Mouse (Mus musculus) urinary bladder, postnatal 10 days (tissue): ENCODE data around the gene Dppa3.

Source experiments
- DNase-seq: peaks from one replicate; pipeline ENCODE4 v3.0.0; 2022; ENCODE audit warnings: low spot score

Dppa3 gene

DNA sequence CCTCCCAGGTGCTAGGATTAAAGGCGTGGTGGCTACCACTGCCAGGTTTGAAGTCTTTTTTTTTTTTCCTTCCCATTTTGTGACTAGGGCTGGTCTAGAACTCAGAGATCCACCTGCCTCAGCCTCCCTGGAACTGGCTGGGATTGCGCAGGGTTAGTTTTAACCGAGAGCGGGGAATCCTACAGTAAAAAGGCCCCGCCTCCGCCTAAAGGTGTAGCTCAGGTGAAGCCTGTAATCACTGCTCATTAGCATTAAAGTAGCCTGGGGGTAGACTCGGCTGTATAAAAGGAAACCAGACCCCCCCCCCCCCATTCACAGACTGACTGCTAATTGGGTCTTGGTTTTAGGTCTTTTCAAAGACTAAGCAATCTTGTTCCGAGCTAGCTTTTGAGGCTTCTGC is at the start of gene Dppa3:
Gene Dppa3 (plus strand): TSS at position 301 of the 400 bp plus-strand sequence.
- no peak for DNase-seq

DNA sequence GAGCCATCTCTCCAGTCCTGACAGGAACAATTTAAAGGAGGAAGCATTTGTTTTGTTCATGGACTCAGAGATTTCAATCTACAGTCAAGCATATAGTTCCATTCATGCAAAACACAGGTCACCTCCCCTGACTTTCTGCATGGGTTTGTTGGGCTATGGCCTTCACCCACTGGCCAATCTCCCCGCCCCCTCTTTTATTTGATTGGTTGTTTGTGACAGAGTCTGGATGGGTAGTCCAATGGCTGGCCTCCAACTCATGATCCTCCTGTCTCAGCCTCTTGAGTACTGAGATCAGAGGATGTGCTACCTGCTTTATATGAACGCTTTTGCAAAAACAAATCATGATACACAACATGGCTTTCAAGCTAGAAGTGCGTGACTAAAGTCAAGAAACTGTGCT is 49.2 kb upstream of the Dppa3 start:
- DNase-seq, result no peak

DNA sequence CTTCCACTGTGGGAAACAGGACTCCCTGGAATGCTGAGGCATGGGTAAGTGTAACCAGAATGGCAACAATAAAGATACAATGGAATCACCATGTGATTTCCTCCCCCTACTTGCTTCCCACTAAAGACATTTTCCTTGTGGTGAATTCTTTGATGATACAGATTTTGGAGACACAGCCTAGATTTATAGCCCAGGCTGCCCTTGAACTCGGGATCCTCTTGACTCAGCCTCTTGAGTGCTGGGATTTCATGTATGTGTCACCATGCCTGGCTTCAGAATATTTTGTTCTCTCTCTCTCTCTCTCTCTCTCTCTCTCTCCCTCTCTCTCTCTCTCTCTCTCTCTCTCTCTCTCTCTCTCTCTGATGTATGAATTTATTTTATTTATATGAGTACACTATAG is 47.1 kb upstream of the Dppa3 start:
- DNase-seq, result no peak

DNA sequence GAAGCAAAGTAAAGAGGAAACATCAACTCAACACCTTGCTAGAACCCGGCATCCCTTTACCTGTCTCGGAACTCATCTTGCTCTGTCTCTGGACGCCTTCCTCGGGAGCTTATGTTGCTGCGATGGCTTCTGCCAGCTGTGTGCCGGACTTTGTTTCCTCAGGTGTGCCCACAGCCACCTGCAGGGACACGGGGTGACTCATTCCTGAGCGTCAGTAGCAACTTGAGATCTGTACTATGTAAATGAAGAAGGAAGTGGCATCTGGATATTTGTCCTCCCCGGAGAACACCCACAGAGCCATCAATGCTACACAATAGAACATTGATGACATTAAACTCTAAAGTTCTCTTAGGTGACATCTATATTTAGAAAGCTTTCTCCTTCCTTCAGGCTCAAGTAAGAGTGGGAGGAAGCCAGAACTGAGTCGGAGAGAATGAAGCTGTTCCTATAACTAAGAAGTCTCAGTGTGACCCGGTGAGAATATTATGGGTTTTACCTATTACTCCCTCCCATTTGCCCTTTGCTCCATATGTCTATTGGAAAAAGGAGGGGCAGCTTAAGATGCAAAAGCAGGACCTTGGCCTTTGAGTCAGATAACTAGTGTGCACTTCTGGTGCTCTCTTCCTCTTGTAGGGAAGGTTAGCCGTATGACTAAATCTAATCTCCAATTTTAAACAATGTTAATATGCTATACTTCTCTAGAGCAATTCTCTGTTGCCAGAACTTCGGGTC is 35.0 kb upstream of the Dppa3 start:
- no peak for DNase-seq

DNA sequence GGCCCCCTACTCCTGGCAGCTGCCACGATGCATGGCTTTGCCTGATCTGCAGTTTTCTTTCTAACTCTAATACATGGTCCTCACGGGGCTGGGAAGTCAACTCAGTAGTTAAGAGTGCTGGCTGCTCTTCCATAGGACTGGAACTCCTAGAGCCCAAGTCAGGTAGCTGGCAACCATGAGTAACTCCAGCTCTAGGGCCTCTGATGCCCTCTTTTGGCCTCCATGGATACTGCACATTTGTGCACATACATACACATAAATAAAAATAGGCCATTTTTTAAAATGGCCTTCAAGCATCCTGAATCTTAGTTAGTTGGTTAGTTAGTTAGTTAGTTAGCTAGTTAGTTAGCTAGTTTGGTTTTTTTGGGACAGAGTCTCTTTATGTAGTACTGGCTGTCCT is 33.3 kb upstream of the Dppa3 start:
- DNase-seq, result no peak

DNA sequence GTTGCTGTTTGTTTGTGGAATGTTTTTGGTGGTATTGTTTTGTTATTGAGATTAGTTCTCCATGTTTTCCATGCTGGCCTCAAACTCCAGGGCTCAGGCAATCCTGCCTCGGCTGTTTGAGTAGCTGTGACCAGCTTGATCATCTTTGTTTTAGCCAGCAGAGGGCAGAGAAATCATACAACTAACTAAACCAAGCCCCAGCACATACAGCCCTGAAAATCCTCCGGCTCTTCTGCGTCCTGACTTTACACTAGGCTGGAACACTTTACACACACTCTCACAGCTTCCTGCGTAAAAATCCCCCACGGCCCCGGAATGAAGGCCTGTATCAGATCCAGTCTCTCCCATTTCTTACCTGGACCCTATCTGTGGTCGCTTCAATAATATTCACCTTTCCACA is 30.6 kb upstream of the Dppa3 start:
- no peak for DNase-seq

DNA sequence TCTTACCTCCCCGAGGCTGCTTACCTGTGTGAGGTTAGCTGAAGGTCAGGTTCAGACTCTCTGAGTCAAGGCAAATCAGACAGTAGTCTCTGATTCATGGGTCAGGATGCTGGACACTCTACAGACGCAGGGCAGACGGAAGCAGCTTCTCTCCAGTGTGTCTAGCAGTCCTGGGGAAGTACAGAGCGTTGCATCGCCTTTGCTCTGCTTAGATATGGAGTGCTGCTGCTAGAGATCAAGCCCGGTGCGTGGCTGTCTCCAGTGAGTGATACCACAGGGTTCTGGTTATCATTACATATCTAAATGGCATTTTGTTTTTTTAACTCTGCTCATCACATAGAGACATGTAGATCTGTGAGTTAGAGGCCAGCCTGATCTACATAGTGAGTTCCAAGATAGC is 29.6 kb upstream of the Dppa3 start:
- DNase-seq, result no peak

DNA sequence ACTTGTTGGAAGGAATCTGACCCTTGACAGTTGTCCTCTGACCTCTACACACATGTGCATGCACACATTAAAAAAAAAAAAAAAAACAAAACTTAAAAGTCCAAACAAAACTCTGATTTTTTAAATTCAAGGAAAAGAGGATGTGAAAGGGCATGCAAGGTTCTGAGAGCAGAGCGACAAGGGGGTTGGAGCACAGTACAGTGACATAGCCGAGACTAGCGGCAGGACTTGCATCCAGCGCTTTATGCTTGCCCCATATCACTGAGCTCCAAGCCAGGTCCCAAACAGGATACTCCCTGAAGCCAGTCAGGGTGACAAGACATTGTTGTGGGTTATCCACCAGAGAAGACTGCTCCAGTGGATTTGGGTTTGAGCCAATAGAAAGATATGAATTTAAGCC is 28.2 kb upstream of the Dppa3 start:
- no peak for DNase-seq

DNA sequence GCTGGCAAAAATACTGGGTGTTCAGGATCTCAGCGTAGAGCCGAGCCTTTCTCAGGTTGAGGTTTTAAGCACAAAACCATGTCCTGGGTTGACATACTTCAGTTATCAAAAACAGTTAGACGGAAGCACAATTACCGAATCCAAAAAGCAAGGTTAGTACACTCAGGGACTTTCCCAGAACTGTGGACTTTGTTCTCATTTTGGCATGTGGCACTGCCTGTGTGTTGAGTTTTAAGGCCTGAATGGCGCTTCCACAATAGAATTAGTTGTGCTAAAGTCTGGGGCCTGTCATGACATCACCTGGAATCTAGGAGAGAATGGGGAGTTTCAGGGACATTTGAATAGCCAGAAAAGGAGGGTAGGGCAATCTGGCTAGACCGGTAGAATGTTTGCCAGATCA is 27.8 kb upstream of the Dppa3 start:
- DNase-seq, result no peak

DNA sequence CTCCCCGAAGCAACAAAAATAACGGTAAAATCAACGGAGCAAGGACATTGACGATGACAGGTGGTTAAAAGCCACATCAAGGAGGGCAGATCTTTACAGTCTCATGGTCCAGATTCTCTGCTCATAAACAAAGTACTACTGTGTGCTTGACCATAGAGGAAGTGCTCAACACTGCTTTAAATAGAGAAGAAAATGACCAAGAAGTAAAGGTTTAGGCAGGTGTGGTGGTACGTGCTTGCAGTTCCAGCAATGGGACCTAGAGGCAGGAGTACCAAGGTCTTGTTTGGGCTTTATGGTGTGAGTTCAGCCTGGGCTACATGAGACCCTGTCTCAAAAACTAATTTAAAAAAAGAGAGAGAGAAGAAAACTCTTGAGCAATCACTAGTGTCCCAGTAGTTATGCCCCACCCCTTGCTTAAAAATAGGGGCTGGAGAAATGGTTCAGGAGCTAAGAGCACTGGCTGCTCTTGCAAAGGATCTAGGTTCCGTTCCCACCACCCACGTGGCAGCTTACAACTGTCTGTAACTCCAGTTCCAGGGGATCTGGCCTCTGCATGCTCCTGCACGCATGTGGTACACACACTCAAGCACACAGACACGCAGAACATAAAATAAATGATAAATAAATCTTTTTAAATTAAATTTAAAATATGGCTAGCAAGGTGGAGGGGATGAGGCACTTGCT is 27.0 kb upstream of the Dppa3 start:
- no peak for DNase-seq

DNA sequence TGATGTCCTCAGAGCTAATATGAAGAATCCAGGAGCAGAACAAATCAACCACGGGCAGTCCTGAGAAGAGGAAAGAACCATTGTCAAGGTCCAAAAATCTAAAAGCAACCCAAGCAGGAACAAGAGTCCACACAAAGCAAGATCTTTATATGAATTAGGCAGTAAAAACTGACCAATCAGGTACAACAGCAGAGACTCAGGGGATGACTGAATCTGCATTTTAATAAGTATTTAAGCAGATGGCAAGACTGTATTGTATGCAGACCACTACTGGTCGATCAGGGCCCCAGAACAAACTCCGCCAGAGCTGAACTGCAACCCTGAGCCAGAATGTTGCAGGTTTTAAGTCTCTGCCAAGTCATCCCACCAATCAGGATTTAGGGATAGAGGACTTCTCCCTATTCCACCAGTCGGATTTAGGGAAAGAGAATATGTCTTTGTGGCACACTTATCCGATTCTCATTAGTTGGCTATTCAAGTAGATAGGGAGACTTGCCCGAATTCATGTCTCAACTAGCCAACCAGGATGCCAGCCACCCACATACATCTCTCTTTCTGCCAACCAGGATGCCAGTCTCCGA is 26.1 kb upstream of the Dppa3 start:
- DNase-seq, result no peak

DNA sequence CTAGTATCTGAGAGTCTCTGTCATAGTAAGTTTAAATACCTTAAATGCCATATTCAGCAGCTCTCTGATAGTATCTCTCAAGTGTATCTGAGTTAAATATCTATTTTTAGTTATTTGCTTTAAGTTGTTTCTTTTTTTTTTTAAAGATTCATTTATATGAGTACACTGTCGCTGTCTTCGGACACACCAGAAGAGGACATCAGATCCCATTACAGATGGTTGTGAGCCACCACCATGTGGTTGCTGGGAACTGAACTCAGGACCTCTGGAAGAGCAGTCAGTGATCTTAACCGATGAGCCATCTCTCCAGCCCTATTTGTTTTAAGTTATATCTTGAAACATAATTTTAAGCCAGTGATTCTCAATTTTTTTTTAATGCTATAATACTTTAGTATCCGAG is 25.2 kb upstream of the Dppa3 start:
- DNase-seq, result no peak

DNA sequence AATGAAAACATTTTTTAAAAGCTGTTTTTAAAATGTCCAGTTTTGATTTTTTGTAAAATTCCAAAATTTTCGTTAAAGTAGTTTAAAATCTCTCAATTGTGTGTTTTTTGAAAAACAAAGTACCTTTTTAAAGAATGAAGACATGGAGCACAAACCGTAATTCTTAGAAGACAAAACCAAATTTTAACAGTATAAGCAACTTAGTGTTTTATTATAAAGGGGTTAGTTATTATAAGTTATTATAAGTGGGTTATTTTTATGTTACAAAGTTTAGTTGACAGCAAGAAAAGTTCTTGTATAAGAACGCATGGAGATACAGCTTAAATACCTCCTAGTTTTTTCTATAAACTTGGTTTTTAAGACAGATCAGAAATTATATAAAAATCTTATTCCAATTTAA is 24.6 kb upstream of the Dppa3 start:
- no peak for DNase-seq

DNA sequence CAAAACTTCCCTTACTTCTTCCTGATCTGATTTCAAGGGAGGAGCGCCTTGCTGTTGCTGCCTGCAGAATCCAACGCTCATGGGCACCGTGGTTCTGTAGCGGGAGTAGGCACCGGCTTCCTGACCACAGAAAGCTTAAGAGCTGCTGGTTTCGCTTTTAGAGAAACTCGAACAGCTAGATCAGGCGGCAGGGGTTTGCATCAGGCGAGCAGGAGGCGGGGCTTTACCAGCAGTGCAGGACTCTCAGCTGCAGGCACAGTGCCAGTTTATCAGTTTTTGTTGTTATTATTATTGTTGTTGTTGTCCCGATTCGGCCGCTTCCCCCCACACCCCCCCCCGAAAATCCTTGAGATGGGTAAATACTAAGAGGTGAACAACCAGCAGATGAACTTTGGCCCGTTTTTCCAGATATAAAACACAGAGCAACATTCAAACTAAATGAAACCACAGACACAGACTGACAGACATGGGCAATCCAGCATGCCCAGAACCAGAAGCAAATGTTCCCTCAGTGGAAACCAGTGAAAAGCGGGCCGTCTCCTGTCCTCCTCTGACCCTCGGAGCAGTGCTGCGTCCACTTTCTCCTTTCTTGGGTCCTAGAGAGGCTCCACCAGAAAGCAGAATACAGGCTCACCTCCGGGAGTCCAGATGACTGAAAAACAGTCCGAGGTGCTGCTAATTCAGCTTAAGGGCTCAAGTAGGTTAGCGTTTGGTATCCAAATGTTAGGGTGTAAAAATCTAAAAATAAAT is 23.8 kb upstream of the Dppa3 start, which contains the start of gene Apobec1:
Gene Apobec1 (minus strand): TSS at position 203 of the 750 bp plus-strand sequence.
- no peak for DNase-seq

DNA sequence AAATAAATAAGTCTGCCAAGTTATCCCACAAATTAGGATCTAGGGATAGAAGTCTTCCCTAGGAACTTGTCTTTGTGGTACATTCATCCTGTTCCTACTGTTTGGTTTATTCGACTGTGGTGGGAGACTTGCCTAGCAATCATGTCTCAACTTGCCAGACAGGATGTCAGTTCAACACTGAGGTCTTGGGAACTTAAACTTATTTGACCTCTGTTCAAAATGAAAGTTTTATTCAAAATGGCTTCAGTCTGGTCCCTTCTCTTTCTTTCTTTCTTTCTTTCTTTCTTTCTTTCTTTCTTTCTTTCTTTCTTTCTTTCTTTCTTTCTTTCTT is 23.3 kb upstream of the Dppa3 start:
- no peak for DNase-seq

DNA sequence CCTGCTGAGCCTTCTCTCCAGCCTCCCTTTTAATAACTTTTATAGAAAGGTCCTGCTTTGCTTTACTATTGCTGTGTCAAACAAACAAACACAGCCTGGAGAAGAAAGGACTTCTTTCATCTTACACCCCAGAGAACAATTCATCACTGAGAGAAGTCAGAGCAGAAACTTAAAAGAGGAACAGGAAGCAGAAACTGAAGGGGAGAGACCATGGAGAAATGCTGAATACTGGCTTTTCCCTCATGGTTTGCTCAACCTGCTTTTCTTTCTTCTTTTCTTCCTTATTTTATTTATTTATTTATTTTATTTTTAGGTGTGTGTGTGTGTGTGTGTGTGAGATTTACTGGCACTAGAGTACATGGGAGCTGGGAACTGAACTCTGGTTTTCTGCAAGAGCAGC is 21.9 kb upstream of the Dppa3 start:
- DNase-seq, result no peak

DNA sequence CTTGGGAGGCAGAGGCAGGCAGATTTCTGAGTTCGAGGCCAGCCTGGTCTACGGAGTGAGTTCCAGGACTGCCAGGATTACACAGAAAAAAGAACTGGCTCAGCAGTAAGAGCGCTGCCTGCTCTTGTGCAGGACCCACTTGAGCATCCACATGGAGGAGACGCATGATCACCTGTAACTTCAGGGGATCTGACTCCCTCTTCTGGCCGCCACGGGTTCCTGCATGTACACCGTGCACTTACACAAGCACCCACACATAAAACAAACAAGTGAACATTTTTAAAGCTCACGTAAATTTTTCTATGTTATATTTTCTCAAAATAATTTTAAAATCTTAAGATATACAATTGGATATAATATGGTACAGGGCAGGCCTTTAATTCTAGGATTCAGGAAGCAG is 20.7 kb upstream of the Dppa3 start:
- DNase-seq, result no peak

DNA sequence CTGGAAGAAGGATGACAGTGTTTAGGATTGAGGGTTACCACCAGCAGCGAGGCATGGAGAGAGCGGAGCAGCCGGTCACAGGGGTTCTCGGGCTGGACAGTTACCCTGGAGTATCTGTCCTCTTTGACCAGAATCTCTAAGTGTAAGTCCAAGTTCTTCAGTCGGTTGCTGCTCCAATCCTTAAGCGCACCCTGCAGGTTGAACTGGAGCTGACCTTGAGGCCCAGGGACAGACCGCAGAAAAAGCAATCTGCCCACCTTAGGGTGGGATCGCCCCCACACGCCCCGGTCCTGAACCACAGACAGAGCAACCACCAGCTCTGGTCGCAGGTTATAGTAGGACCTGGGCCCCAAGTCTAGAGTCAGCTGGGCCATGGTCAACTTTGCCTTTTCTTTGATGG is 19.5 kb upstream of the Dppa3 start:
- DNase-seq, result no peak

DNA sequence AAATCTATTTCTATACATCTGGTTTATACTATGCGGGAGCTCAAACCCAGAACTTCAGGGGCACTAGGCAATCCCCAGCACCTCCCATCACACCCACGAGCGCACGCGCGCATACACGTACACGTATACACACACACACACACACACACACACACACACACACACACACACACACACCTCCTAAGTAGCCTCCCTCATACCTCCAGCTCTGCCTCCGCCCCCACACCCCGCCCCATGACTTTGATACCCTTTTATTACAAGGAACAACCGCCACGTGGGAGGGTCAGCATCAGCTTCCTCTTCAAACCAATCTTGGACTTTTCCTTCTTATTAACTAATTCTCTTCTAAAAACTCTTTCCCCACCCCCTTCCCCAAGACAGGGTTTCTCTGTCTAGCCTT is 18.5 kb upstream of the Dppa3 start:
- DNase-seq, result no peak

DNA sequence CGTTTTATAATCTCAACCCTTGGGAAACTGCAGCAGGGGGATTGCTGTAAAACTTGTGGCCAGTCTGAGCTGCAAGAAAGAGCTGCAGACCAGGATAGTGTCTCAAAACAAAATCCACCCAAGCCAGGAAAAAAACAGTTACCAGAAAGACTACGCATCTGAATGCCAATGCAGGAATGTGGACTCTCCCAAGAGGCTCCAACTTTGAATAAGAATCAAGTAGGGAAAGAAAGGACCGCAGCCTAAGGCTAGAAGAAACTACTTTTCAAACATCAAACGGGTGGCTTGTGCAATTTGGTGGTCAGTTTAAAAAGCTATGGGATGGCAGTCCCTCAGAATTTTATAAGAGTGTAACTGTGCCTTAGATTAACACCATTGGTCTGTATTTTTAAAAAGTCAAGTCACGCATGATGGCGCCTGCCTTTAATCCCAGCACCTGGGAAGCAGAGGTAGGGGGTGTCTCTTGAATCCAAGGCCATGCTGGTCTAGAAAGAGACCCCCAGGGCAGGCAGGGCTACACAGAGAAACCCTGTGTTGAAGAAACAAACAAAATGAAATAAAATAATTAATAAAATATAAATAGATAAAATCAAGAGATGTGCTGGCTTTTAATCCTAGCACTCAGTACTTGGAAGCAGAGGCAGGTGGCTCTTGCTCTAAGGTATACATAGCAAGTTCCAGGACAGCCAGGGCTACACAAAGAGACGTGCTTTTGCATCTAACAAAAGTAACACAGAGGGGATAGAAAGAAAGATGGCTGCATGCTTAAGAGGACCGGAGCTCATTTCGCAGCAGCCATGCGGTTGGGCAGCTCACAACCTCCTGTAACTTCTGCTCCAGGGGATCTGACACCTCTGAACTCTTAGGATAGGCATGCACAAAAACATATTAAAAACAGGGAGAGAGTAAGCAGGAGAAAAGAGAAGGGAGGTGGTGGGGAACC is 17.5 kb upstream of the Dppa3 start:
- DNase-seq, result no peak

DNA sequence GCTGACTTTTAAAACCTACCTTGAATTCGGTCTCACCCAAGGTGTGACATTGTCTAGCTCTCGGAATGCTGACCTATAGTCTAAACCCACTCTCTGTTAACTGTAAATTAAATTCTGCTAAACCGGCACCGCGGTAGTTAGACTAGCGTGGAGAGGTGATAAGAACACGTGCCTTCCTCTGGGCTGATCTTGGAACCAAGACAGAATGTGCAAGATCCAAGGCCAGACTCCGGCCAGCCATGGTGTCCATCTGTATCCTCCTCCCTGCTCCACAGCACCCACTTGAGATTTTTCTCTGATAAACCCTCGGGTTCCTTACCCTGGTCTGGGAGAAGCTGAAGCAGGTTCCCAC is 16.9 kb upstream of the Dppa3 start:
- DNase-seq, result no peak

DNA sequence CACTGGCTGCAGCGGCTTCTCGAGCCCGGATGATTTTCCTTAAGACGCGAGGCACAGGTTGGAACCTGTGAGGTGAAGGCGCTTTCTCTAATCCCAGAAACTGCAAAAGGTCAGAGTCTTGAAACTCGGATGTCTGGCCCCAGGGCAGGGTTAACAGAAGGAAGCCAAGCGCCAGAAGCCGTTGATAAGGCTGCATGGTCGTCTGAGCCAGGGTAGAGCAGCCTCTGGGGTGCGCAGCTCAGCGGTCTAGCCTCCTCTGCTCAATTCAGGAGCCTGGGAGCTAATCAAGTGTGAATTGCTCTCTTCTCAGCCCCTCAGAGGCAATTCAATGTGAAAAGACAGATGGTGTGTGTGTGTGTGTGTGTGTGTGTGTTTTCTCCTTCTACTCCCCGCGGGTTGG is 16.4 kb upstream of the Dppa3 start, which contains the start of gene Gdf3:
Gene Gdf3 (minus strand): TSS at position 317 of the 400 bp plus-strand sequence.
- no peak for DNase-seq
